Comparison of ENCODE assay signal across 26 mouse cellular contexts in genomic region chr1:185201994-185202393, GRCm38 (mm10). TPM values are rescaled to one million over a fixed set of nuclear protein-coding genes. Genes with fewer than 3 reads are reported as not detected.
DNase-seq lines count a peak whose midpoint lies in the region; ATAC-seq and TF ChIP-seq lines count a peak whose summit lies in the region.
"Had no signal": no experiment of that assay in that cellular context is flagged by ENCODE, and none has a peak within 500 bp of the region (broad histone marks: within the 10 kb centered on the region; RNA-seq: fewer than 3 reads in every experiment).

No protein-coding gene starts in this region.

- no peak for DNase-seq in hindbrain, postnatal 0 days (ENCODE audit: low spot score)
- no peak for DNase-seq in hindbrain, embryonic 10.5 days (ENCODE audit: low spot score)
- DNase-seq in lung, embryonic 14.5 days: no peak
- DNase-seq in lung, postnatal 14 days: no peak
- DNase-seq in MEL (ENCODE audit: low read depth, low spot score): peak; percentile 27
- DNase-seq in induced T-regulatory cell, adult 2 months (ENCODE audit: low read depth): peak; percentile 22
- DNase-seq in cerebellum, adult 11 months: no peak
- DNase-seq in natural killer cell, adult 2 months (ENCODE audit: low spot score in 2 of 2): no peak
- DNase-seq: adrenal gland, postnatal 25 days; cerebellum, adult 18-20 months; cerebellum, postnatal 10 days; gastrocnemius, postnatal 14 days; heart, postnatal 36 days; kidney, adult 9 months; kidney, postnatal 25 days; liver, embryonic 13.5 days; lung, adult 2 months; lung, postnatal 36 days; thymus, postnatal 14 days had no signal

- H3K36me3 ChIP-seq in hindbrain, postnatal 0 days (ENCODE audit: insufficient read depth, low read length): no peaks in the 10 kb centered on the region
- H3K36me3 ChIP-seq in hindbrain, embryonic 10.5 days: no peaks in the 10 kb centered on the region
- H3K36me3 ChIP-seq in lung, embryonic 14.5 days (ENCODE audit: insufficient read depth): no peaks in the 10 kb centered on the region
- peaks cover 0 to 9% of the 10 kb centered on the region in 2 experiments; a peak in 2 of 4 replicates for H3K36me3 ChIP-seq in MEL (ENCODE audit: control insufficient read depth in 1 of 2, insufficient read depth in 2 of 2, low read length in 2 of 2)
- H3K36me3 ChIP-seq: intestine, embryonic 15.5 days; limb, embryonic 10.5 days; limb, embryonic 15.5 days; liver, embryonic 13.5 days; midbrain, embryonic 12.5 days; neural tube, embryonic 12.5 days had no signal

- H3K4me3 ChIP-seq in hindbrain, postnatal 0 days (ENCODE audit: low read length): no peak overlapping the region
- H3K4me3 ChIP-seq in hindbrain, embryonic 10.5 days: no peak overlapping the region
- no peak overlapping the region for H3K4me3 ChIP-seq in lung, embryonic 14.5 days (ENCODE audit: low read depth, low read length)
- H3K4me3 ChIP-seq in MEL (ENCODE audit: control insufficient read depth in 1 of 2, insufficient read depth in 1 of 2, low read depth in 2 of 2, low read length in 2 of 2): no peak overlapping the region
- H3K4me3 ChIP-seq: erythroblast, embryonic 14.5 days; intestine, embryonic 15.5 days; limb, embryonic 10.5 days; limb, embryonic 15.5 days; midbrain, embryonic 12.5 days; neural tube, embryonic 12.5 days had no signal

- no peak; the same call in 1 of the 2 replicates for TF ChIP-seq RAD21 in MEL (IDR thresholded peaks at IDR 0.05; ENCODE audit: low read depth, low read length)

- no peaks in the 10 kb centered on the region for H3K9me3 ChIP-seq in hindbrain, postnatal 0 days (ENCODE audit: low read length)
- H3K9me3 ChIP-seq in hindbrain, embryonic 10.5 days: 0 out of 2 replicates have a peak, but pooled peaks cover 4% of the 10 kb centered on the region
- H3K9me3 ChIP-seq in lung, embryonic 14.5 days (ENCODE audit: low read depth, low read length): no peaks in the 10 kb centered on the region
- no peaks in the 10 kb centered on the region for H3K9me3 ChIP-seq in MEL (replicated peaks; ENCODE audit: insufficient read depth, low read length)
- H3K9me3 ChIP-seq: intestine, embryonic 15.5 days; limb, embryonic 10.5 days; limb, embryonic 15.5 days; liver, embryonic 13.5 days; midbrain, embryonic 12.5 days; neural tube, embryonic 12.5 days had no signal

- TF ChIP-seq EP300 in MEL (IDR thresholded peaks at IDR 0.05; ENCODE audit: low read depth in 1 of 2, low read length in 2 of 2): no peak

- H3K79me2 ChIP-seq in MEL (ENCODE audit: control insufficient read depth, insufficient read depth, low read length, poor library complexity): peaks cover 18% of the 10 kb centered on the region

- H3K27me3 ChIP-seq in hindbrain, postnatal 0 days (ENCODE audit: insufficient read depth, low read length): no peaks in the 10 kb centered on the region
- H3K27me3 ChIP-seq in hindbrain, embryonic 10.5 days (ENCODE audit: insufficient read depth, poor library complexity, severe bottlenecking): 0 out of 2 replicates have a peak, but pooled peaks cover 3% of the 10 kb centered on the region
- no peaks in the 10 kb centered on the region for H3K27me3 ChIP-seq in lung, embryonic 14.5 days (ENCODE audit: insufficient read depth, low read length)
- no peaks in the 10 kb centered on the region for H3K27me3 ChIP-seq in MEL (ENCODE audit: control insufficient read depth in 1 of 2, insufficient read depth in 2 of 2, low read length in 2 of 2)
- H3K27me3 ChIP-seq: intestine, embryonic 15.5 days; limb, embryonic 15.5 days; liver, embryonic 13.5 days; midbrain, embryonic 12.5 days; neural tube, embryonic 12.5 days had no signal

- H3K4me2 ChIP-seq in hindbrain, postnatal 0 days (ENCODE audit: low read depth, low read length): no peak overlapping the region
- H3K4me2 ChIP-seq in lung, embryonic 14.5 days: no peak overlapping the region
- H3K4me2 ChIP-seq: intestine, embryonic 15.5 days; limb, embryonic 15.5 days had no signal

- no peak overlapping the region for H3K9ac ChIP-seq in hindbrain, postnatal 0 days (replicated peaks; ENCODE audit: low read length)
- no peak overlapping the region for H3K9ac ChIP-seq in lung, embryonic 14.5 days
- H3K9ac ChIP-seq in MEL (ENCODE audit: control insufficient read depth, low read depth, low read length, poor library complexity, severe bottlenecking): no peak overlapping the region
- H3K9ac ChIP-seq: hindbrain, embryonic 14.5 days; intestine, embryonic 15.5 days; limb, embryonic 15.5 days; midbrain, embryonic 12.5 days; neural tube, embryonic 12.5 days had no signal

- no peak for TF ChIP-seq POLR2A in MEL (IDR thresholded peaks at IDR 0.05; ENCODE audit: control insufficient read depth in 1 of 2, insufficient read depth in 1 of 2, low read depth in 1 of 2, low read length in 2 of 2, poor library complexity in 1 of 2)

- H3K4me1 ChIP-seq in hindbrain, postnatal 0 days (ENCODE audit: insufficient read depth, low read length): peaks cover 5% of the 10 kb centered on the region; the same call in 1 of the 2 replicates
- H3K4me1 ChIP-seq in hindbrain, embryonic 10.5 days (replicated peaks): peaks cover 44% of the 10 kb centered on the region
- 0 out of 2 replicates have a peak, but pooled peaks cover 10% of the 10 kb centered on the region for H3K4me1 ChIP-seq in lung, embryonic 14.5 days (ENCODE audit: insufficient read depth)
- H3K4me1 ChIP-seq in MEL (ENCODE audit: control insufficient read depth in 1 of 2, insufficient read depth in 2 of 2, low read length in 2 of 2): peaks cover 0 to 10% of the 10 kb centered on the region in 2 experiments; a peak in 2 of 4 replicates

- TF ChIP-seq CTCF in hindbrain, postnatal 0 days (IDR thresholded peaks at IDR 0.05; ENCODE audit: low read depth): 0 out of 2 replicates have a peak, but pooled peaks have one; percentile 18
- TF ChIP-seq CTCF in lung, embryonic 14.5 days (IDR thresholded peaks at IDR 0.05; ENCODE audit: low read depth): 0 out of 2 replicates have a peak, but pooled peaks have one; percentile 8
- TF ChIP-seq CTCF in MEL (IDR thresholded peaks at IDR 0.05 in 2 of 3, conservative IDR thresholded peaks at IDR 0.05 in 1 of 3; ENCODE audit: control insufficient read depth in 1 of 3, insufficient read depth in 1 of 3, low read depth in 2 of 3, low read length in 3 of 3, poor library complexity in 1 of 3, severe bottlenecking in 1 of 3): peak in 2 of 3 experiments; percentile 14 to 34; a peak in 3 of 6 replicates

- H3K27ac ChIP-seq in hindbrain, postnatal 0 days: no peak overlapping the region
- H3K27ac ChIP-seq in hindbrain, embryonic 10.5 days: no peak overlapping the region
- no peak overlapping the region for H3K27ac ChIP-seq in lung, embryonic 14.5 days (ENCODE audit: low read depth)
- no peak overlapping the region for H3K27ac ChIP-seq in MEL (ENCODE audit: control insufficient read depth, low read depth, low read length)
- H3K27ac ChIP-seq: intestine, embryonic 15.5 days; limb, embryonic 10.5 days; limb, embryonic 15.5 days; midbrain, embryonic 12.5 days; neural tube, embryonic 12.5 days had no signal

- 85% methylated on average over 2 of the region's 2 CpGs for WGBS in hindbrain, postnatal 0 days
- WGBS in hindbrain, embryonic 10.5 days: 83% methylated on average over 2 of the region's 2 CpGs
- 64% methylated on average over 2 of the region's 2 CpGs for WGBS in lung, embryonic 14.5 days

- ATAC-seq in hindbrain, postnatal 0 days: no peak
- ATAC-seq in lung, embryonic 14.5 days (ENCODE audit: insufficient read depth): no peak
- ATAC-seq: intestine, embryonic 15.5 days had no signal

TF ChIP-seq in MEL, 35 proteins besides CTCF, POLR2A, EP300 and RAD21:
- peak; percentile 11; the same call in 1 of the 2 replicates for TF ChIP-seq SMC3 (IDR thresholded peaks at IDR 0.05; ENCODE audit: low read depth, low read length)
- TF ChIP-seq ETS1 (IDR thresholded peaks at IDR 0.05; ENCODE audit: low read depth, low read length): no peak
- peak; percentile 79 for TF ChIP-seq ZNF384 (IDR thresholded peaks at IDR 0.05; ENCODE audit: low read depth, low read length)

RNA-seq across cellular contexts. Expression of gene Rab3gap2, which starts 1.9 kb away (rescaled TPM):
- 31.7 and 34.4 TPM in 2 replicates for total RNA-seq in hindbrain, postnatal 0 days (2014; rRNA removed)
- polyA plus RNA-seq in hindbrain, postnatal 0 days (2015; fragmentation: Nextera tagmentation; extraction: Ambion mirVana): 19.3 and 19.7 TPM in 2 replicates
- 19.3 and 20.2 TPM in 2 replicates for polyA plus RNA-seq in hindbrain, embryonic 10.5 days (2016; fragmentation: Nextera tagmentation; extraction: Ambion mirVana)
- 21.9 and 22.0 TPM in 2 replicates for polyA plus RNA-seq in lung, embryonic 14.5 days (2014; fragmentation: Nextera tagmentation; extraction: Ambion mirVana)
- total RNA-seq in MEL (2012; rRNA removed): 24.1 and 29.4 TPM in 2 replicates
- 10 to 100 TPM in 1 of 2 experiments, not detected in 1; 40.1 TPM for polyA plus RNA-seq in MEL (2012; ENCODE audit: insufficient read depth in 1 of 2, insufficient read length in 2 of 2, low read depth in 1 of 2, low replicate concordance in 2 of 2, missing spikeins in 1 of 2)

Comparison
In these comparisons a context has a peak if more than half of its experiments do, and no peak if none do; other contexts are left out.
1. DNase-seq: peak in MEL (single experiment) and induced T-regulatory cell, adult 2 months (single experiment); none in hindbrain, postnatal 0 days (single experiment), hindbrain, embryonic 10.5 days (single experiment), lung, embryonic 14.5 days (single experiment), lung, postnatal 14 days (single experiment), cerebellum, adult 11 months (single experiment) and natural killer cell, adult 2 months (0 of 2).
2. Peak in every context shown above with its lines, with median percentiles within 50 percentile points of each other: CTCF ChIP-seq.